Mouse (Mus musculus) heart, postnatal 0 days (tissue): Measurements from ENCODE around the gene Ezh1. TPM values are rescaled to one million over a fixed set of nuclear protein-coding genes. Genes with fewer than 3 reads are reported as not detected.

Source experiments
- ATAC-seq: fragments of 200-750 bp; cut with Nextera tagmentation; 2 replicates; pipeline ENCODE4 v1.8.0; 2017; ENCODE audit warnings: low read depth, moderate number of reproducible peaks, moderate library complexity; ENCODE audit not compliant: insufficient read depth
- DNase-seq: peaks from one replicate; pipeline ENCODE4 v3.0.0-alpha.2; 2016; ENCODE audit warnings: low spot score
- H3K27ac ChIP-seq: fragments of 300-500 bp; sonication (generic); 2 replicates; pipeline ENCODE4 v1.5.1; 2014; ENCODE audit warnings: low read depth, mild to moderate bottlenecking
- H3K27me3 ChIP-seq: fragments of 300-500 bp; sonication (generic); 2 replicates; pipeline ENCODE4 v1.6.1; 2014; ENCODE audit warnings: low read length, mixed read lengths; ENCODE audit not compliant: control insufficient read depth, insufficient read depth
- H3K36me3 ChIP-seq: fragments of 300-500 bp; sonication (generic); replicated peaks from 2 replicates; pipeline ENCODE4 v1.6.1; 2014; ENCODE audit warnings: low read length, mixed read lengths; ENCODE audit not compliant: control insufficient read depth, insufficient read depth
- H3K4me1 ChIP-seq: fragments of 300-500 bp; sonication (generic); 2 replicates; pipeline ENCODE4 v1.6.1; 2014; ENCODE audit warnings: antibody characterized with exemption; ENCODE audit not compliant: control insufficient read depth, insufficient read depth
- H3K4me2 ChIP-seq: fragments of 300-500 bp; sonication (generic); 2 replicates; pipeline ENCODE4 v1.6.1; 2014; ENCODE audit warnings: low read depth, mild to moderate bottlenecking, low read length, moderate library complexity
- H3K4me3 ChIP-seq: fragments of 300-500 bp; sonication (generic); 2 replicates; pipeline ENCODE4 v1.5.1; 2014; ENCODE audit warnings: low read depth, low read length
- H3K9ac ChIP-seq: fragments of 300-500 bp; sonication (generic); replicated peaks from 2 replicates; pipeline ENCODE4 v1.6.1; 2014; ENCODE audit warnings: low read depth, low read length, mixed read lengths
- H3K9me3 ChIP-seq: fragments of 300-500 bp; sonication (generic); replicated peaks from 2 replicates; pipeline ENCODE4 v1.6.1; 2016; ENCODE audit warnings: low read length; ENCODE audit not compliant: control insufficient read depth
- CTCF ChIP-seq: IDR thresholded peaks from 2 replicates; pipeline ENCODE4 v1.5.1; 2016; ENCODE audit warnings: antibody characterized with exemption, control low read depth, low read depth
- EP300 ChIP-seq: IDR thresholded peaks from 2 replicates; pipeline ENCODE4 v1.6.1; 2016; ENCODE audit warnings: antibody characterized with exemption, low read depth
- WGBS: fragments of 180-500 bp; shearing (Covaris S2); extraction: QIAGEN DNeasy Blood & Tissue Kit; methylation state at CpG from one replicate; pipeline ENCODE4 v1.1.7; 2014; 5-methylcytosine and 5-hydroxymethylcytosine counted together
- polyA plus RNA-seq: library from polyadenylated mRNA; unstranded; fragments of >200 nt; fragmentation: Nextera tagmentation; extraction: Ambion mirVana; gene quantifications from 2 replicates; pipeline ENCODE4 v1.2.1, GENCODE M21; 2015
- total RNA-seq: library from RNA; depleted of rRNA; stranded (reverse); fragments of >200 nt; gene quantifications from 2 replicates; pipeline ENCODE4 v1.2.3, GENCODE M21; 2014; ENCODE audit warnings: low replicate concordance

The Ezh1 gene
- total and polyA plus RNA-seq, 2 experiments from 2014 or later, result 12.0 to 12.1 TPM

DNA sequence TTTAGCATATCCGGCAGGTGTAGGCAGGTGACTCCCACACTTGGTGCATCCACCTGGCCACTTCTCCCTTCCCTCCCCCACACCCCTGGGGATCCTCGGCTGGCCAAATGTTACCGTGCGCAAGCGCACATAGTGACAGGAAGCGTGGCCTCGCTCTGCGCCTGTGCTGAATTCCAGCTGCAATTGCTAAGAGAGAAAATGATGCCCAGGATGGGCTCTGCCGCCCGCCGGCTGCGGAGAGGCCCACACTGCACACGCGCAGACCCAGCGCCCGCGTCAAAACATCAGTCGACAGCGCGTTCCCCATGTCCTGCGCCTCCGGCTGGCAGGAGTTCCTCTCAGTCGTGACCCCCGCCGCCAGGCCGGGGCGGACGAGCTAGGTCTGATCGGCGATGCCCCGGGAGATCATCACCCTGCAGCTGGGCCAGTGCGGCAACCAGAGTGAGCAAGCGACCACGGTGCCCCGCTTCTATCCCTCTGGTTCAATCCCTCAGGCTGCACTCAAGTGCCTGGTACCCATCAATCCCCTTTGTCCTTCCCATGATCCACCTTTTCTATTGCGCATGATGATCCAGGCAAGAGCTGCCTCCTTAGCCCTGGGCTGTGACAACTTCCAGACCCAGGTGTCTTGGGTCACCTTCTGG is 70.4 kb downstream of the Ezh1 start, which contains the start of gene Tubg2:
Tubg2 (plus strand) TSS at position 180 of the 644 bp plus-strand sequence.
- H3K4me3 ChIP-seq, result peak within 1 kb of the TSS; percentile 40
- WGBS, result 2% methylated on average over 36 of the region's 36 CpGs
- no peak for DNase-seq
- H3K4me2 ChIP-seq, result peak within 1 kb of the TSS; percentile 65
- H3K36me3 ChIP-seq, result no peaks in the 10 kb centered on the region
- TF ChIP-seq EP300, result no peak
- TF ChIP-seq CTCF, result no peak
- H3K27me3 ChIP-seq, result no peaks in the 10 kb centered on the region
- peak; percentile 58 for ATAC-seq
- H3K9ac ChIP-seq, result peak within 1 kb of the TSS; percentile 18; the same call in 1 of the 2 replicates
- H3K4me1 ChIP-seq, result peaks cover 9% of the 10 kb centered on the region
- H3K9me3 ChIP-seq, result no peaks in the 10 kb centered on the region
- 0 out of 2 replicates have a peak within 1 kb of the TSS, but pooled peaks have one; percentile 7 for H3K27ac ChIP-seq

DNA sequence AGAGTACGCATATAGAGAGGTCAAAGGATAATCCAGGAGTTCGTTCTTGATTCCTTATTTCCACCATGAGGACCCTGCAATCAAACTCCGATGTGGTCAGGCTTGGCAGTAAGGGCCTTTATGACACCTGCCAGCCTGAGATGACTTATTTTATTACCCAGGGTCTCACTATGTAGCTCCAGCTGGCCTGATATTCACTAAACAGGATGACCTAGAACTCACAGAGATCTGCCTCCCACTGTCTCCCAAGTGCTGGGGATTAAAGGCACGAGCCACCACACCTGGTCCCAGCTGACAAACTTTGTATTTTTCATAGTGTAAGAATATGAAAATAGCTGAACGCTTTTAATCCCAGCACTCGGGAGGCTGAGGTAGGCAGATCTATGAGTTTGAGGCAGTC is 71.1 kb downstream of the Ezh1 start:
- 73% methylated on average over 6 of the region's 6 CpGs for WGBS
- Histone ChIP-seq H3K4me1 (peaks cover 9% of the 10 kb centered on the region), H3K36me3 (no peaks in the 10 kb centered on the region), H3K27me3 (no peaks in the 10 kb centered on the region), H3K27ac (no peak overlapping the region), H3K4me2 (peak overlapping the region; percentile 65; the same call in 1 of the 2 replicates), H3K9ac (no peak overlapping the region), H3K9me3 (no peaks in the 10 kb centered on the region), H3K4me3 (no peak overlapping the region)
- ATAC-seq (no peak), DNase-seq (no peak)
- TF ChIP-seq EP300 (no peak), CTCF (no peak)

DNA sequence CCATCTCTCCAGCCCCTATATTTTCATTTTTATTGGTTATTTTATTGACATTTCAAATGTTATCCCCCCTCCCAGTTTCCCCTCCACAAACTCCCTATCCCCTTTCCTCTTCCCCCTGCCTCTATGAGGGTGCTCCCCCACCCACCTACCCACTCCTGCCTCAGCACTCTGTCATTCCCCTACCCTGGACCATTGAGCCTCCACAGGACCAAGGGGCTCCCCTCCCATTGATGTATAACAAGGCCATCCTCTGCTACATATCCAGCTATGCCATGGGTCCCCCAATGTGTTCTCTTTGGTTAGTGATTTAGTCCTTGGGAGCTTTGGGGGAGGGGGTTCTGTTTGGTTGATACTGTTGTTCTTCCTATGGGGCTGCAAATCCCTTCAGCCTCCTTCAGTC is 71.6 kb downstream of the Ezh1 start:
- no peaks in the 10 kb centered on the region for H3K36me3 ChIP-seq
- H3K4me1 ChIP-seq, result peaks cover 9% of the 10 kb centered on the region
- no peak for DNase-seq
- no peaks in the 10 kb centered on the region for H3K27me3 ChIP-seq
- H3K4me3 ChIP-seq, result no peak overlapping the region
- H3K4me2 ChIP-seq, result no peak overlapping the region
- no peak for ATAC-seq
- H3K9me3 ChIP-seq, result no peaks in the 10 kb centered on the region
- H3K27ac ChIP-seq, result no peak overlapping the region
- TF ChIP-seq CTCF, result no peak
- no peak for TF ChIP-seq EP300
- H3K9ac ChIP-seq, result no peak overlapping the region

DNA sequence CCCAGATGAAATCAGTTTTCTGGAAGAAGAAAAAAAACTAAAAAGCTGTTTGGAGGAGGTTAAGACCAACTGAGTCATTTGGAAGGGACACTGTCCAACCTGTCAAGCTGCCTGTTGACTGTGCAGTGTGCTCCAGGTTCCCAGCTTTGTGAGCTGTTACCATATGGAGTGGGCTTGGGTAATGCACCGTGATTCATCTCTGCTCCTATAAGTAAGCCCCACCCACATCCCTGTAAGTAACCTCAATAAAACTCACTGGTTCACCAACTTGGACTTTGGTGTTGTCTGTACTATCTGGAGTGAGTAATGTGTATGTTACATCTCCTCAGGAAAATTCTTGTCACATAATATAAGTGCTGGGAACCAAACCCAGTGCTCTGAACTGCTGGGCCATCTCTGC is 73.4 kb downstream of the Ezh1 start:
- no peak for TF ChIP-seq CTCF
- no peak for TF ChIP-seq EP300

DNA sequence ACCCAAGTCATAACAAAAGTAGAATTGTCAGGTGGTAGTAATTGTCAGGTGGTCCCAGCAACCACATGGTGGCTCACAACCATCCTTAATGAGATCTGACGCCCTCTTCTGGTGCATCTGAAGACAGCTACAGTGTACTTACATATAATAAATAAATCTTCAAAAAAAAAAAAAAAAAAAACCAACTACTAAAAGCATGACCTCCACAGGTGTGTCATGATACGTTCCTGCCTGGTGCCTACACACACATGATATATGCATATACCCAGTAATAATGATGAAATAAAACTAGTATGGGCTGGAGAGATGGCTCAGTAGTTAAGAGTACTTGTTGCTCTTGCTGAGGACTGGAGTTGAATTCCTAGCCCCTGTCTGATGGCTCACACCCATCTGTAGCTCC is 75.2 kb downstream of the Ezh1 start:
- no peak overlapping the region for H3K4me2 ChIP-seq
- 53% methylated on average over 2 of the region's 2 CpGs for WGBS
- H3K4me3 ChIP-seq, result no peak overlapping the region
- DNase-seq, result no peak
- TF ChIP-seq CTCF (no peak), EP300 (no peak)
- H3K4me1 ChIP-seq, result peaks cover 9% of the 10 kb centered on the region
- H3K9ac ChIP-seq, result no peak overlapping the region
- no peaks in the 10 kb centered on the region for H3K9me3 ChIP-seq
- H3K27me3 ChIP-seq, result no peaks in the 10 kb centered on the region
- no peaks in the 10 kb centered on the region for H3K36me3 ChIP-seq
- no peak for ATAC-seq
- H3K27ac ChIP-seq, result no peak overlapping the region

More for the DNA sequence above, 73.4 kb downstream of the Ezh1 start:
- H3K4me3 ChIP-seq, result no peak overlapping the region
- H3K36me3 ChIP-seq, result no peaks in the 10 kb centered on the region
- no peak overlapping the region for H3K4me2 ChIP-seq
- no peak overlapping the region for H3K27ac ChIP-seq
- WGBS, result 82% methylated on average over 1 of the region's 1 CpGs
- no peak overlapping the region for H3K9ac ChIP-seq
- peaks cover 9% of the 10 kb centered on the region for H3K4me1 ChIP-seq
- no peak for DNase-seq
- H3K27me3 ChIP-seq, result no peaks in the 10 kb centered on the region
- no peak for ATAC-seq
- H3K9me3 ChIP-seq, result no peaks in the 10 kb centered on the region
